Mouse (Mus musculus) erythroblast, embryonic 14.5 days (primary cell): ENCODE measurements around the gene Asb12. TPM values are rescaled to one million over a fixed set of nuclear protein-coding genes. Genes with fewer than 3 reads are reported as not detected.
"Not testable (repeated sequence)": the region's sequence is repeated elsewhere in the genome, so short reads cannot be mapped to it uniquely, and the experiment has no call there.

Source experiments
- H3K27me3 ChIP-seq: 2 replicates; pipeline ENCODE4 v1.6.1; 2012; ENCODE audit warnings: inconsistent platforms; ENCODE audit not compliant: control insufficient read depth
- H3K36me3 ChIP-seq: 2 replicates; pipeline ENCODE4 v1.6.1; 2012; ENCODE audit warnings: mild to moderate bottlenecking, inconsistent platforms; ENCODE audit not compliant: control insufficient read depth
- H3K4me1 ChIP-seq: 2 replicates; pipeline ENCODE4 v1.6.1; 2012; ENCODE audit warnings: inconsistent platforms; ENCODE audit not compliant: control insufficient read depth
- H3K4me3 ChIP-seq: replicated peaks from 2 replicates; pipeline ENCODE3; 2012; ENCODE audit warnings: moderate library complexity, mild to moderate bottlenecking, inconsistent platforms
- H3K9me3 ChIP-seq: 2 replicates; pipeline ENCODE4 v1.6.1; 2012; ENCODE audit warnings: low read length, inconsistent platforms, mixed read lengths; ENCODE audit not compliant: control insufficient read depth
- GATA1 ChIP-seq: IDR thresholded peaks from 2 replicates; pipeline ENCODE4 v1.6.1; 2012; ENCODE audit warnings: low read length, inconsistent platforms, mixed read lengths
- TAL1 ChIP-seq: IDR thresholded peaks from 3 replicates; pipeline ENCODE4 v1.6.1; 2012; ENCODE audit warnings: low read length, inconsistent platforms, mixed read lengths
- polyA plus RNA-seq: library from polyadenylated mRNA; stranded (reverse); fragments of >175 nt; gene quantifications from 2 replicates; pipeline ENCODE4 v1.2.3, GENCODE M21; 2012

The Asb12 gene
- not detected in 2 replicates for polyA plus RNA-seq

GRCm38 (mm10) chrX:95557887-95558286 lies at the start of gene Asb12, which contains the start of gene Pfn5:
Asb12 (minus strand) TSS chrX:95557987.
Pfn5 (plus strand) TSS chrX:95558104.
- Histone ChIP-seq H3K27me3 (no peaks in the 10 kb centered on the region), H3K4me3 (no peak within 1 kb of the TSS), H3K9me3 (peaks cover 10% of the 10 kb centered on the region), H3K36me3 (no peaks in the 10 kb centered on the region), H3K4me1 (no peaks in the 10 kb centered on the region)
- TF ChIP-seq GATA1 (no peak), TAL1 (no peak)

- H3K4me1 ChIP-seq = no peaks in the 10 kb centered on the region
- TF ChIP-seq GATA1 (no peak), TAL1 (no peak)
- no peaks in the 10 kb centered on the region for H3K9me3 ChIP-seq
- no peak overlapping the region for H3K4me3 ChIP-seq
- no peaks in the 10 kb centered on the region for H3K27me3 ChIP-seq
- no peaks in the 10 kb centered on the region for H3K36me3 ChIP-seq
Observed at GRCm38 (mm10) chrX:95600609-95601008, 42.8 kb upstream of the Asb12 start.

GRCm38 (mm10) chrX:95554321-95554720 lies 3.5 kb downstream of the Asb12 start:
- H3K36me3 ChIP-seq = no peaks in the 10 kb centered on the region
- H3K4me3 ChIP-seq = no peak overlapping the region
- no peaks in the 10 kb centered on the region for H3K9me3 ChIP-seq
- no peak for TF ChIP-seq TAL1
- no peak for TF ChIP-seq GATA1
- H3K27me3 ChIP-seq = no peaks in the 10 kb centered on the region
- no peaks in the 10 kb centered on the region for H3K4me1 ChIP-seq

GRCm38 (mm10) chrX:95535493-95535892 lies 22.3 kb downstream of the Asb12 start:
- H3K36me3 ChIP-seq, H3K27me3 ChIP-seq, H3K9me3 ChIP-seq, H3K4me3 ChIP-seq, H3K4me1 ChIP-seq: not testable (repeated sequence)

- H3K9me3 ChIP-seq = no peaks in the 10 kb centered on the region
- H3K36me3 ChIP-seq = no peaks in the 10 kb centered on the region
- no peak overlapping the region for H3K4me3 ChIP-seq
- H3K27me3 ChIP-seq = peaks cover 3% of the 10 kb centered on the region; the same call in 1 of the 2 replicates
- TF ChIP-seq GATA1 (no peak), TAL1 (no peak)
- no peaks in the 10 kb centered on the region for H3K4me1 ChIP-seq
Observed at GRCm38 (mm10) chrX:95525166-95525565, 32.6 kb downstream of the Asb12 start.

- Histone ChIP-seq H3K36me3 (no peaks in the 10 kb centered on the region), H3K4me3 (no peak overlapping the region), H3K27me3 (peaks cover 3% of the 10 kb centered on the region; the same call in 1 of the 2 replicates), H3K9me3 (no peaks in the 10 kb centered on the region), H3K4me1 (no peaks in the 10 kb centered on the region)
- TF ChIP-seq TAL1 (no peak), GATA1 (no peak)
Observed at GRCm38 (mm10) chrX:95523883-95524282, 33.9 kb downstream of the Asb12 start.

GRCm38 (mm10) chrX:95457166-95457565 lies 100.6 kb downstream of the Asb12 start:
- TF ChIP-seq GATA1 = no peak
- no peaks in the 10 kb centered on the region for H3K36me3 ChIP-seq
- no peak overlapping the region for H3K4me3 ChIP-seq
- H3K27me3 ChIP-seq = no peaks in the 10 kb centered on the region
- H3K9me3 ChIP-seq = no peaks in the 10 kb centered on the region
- H3K4me1 ChIP-seq = no peaks in the 10 kb centered on the region

GRCm38 (mm10) chrX:95445866-95446265 lies 111.9 kb downstream of the Asb12 start:
- H3K36me3 ChIP-seq = no peaks in the 10 kb centered on the region
- no peaks in the 10 kb centered on the region for H3K27me3 ChIP-seq
- H3K4me3 ChIP-seq = no peak overlapping the region
- no peaks in the 10 kb centered on the region for H3K9me3 ChIP-seq
- peaks cover 19% of the 10 kb centered on the region for H3K4me1 ChIP-seq
- TF ChIP-seq GATA1 (no peak), TAL1 (no peak)

GRCm38 (mm10) chrX:95445141-95445540 lies 112.6 kb downstream of the Asb12 start:
- no peaks in the 10 kb centered on the region for H3K27me3 ChIP-seq
- H3K9me3 ChIP-seq = no peaks in the 10 kb centered on the region
- no peaks in the 10 kb centered on the region for H3K36me3 ChIP-seq
- peaks cover 19% of the 10 kb centered on the region for H3K4me1 ChIP-seq
- TF ChIP-seq TAL1 (no peak), GATA1 (no peak)
- peak overlapping the region; percentile 75 for H3K4me3 ChIP-seq

GRCm38 (mm10) chrX:95444776-95445111 lies 113.0 kb downstream of the Asb12 start, which contains the start of gene Amer1:
Amer1 (minus strand) TSS chrX:95444872.
- no peaks in the 10 kb centered on the region for H3K9me3 ChIP-seq
- TF ChIP-seq TAL1 (no peak), GATA1 (no peak)
- peak within 1 kb of the TSS; percentile 75 for H3K4me3 ChIP-seq
- no peaks in the 10 kb centered on the region for H3K36me3 ChIP-seq
- H3K4me1 ChIP-seq = peaks cover 19% of the 10 kb centered on the region
- no peaks in the 10 kb centered on the region for H3K27me3 ChIP-seq
